Mouse (Mus musculus) heart, adult 11 months (tissue): ENCODE data around the gene Slc25a18.
A peak's percentile ranks its signal among the peaks of the same experiment; 100 is the strongest.

Experiments used
- DNase-seq: peaks from one replicate; pipeline ENCODE4 v3.0.0; 2022

The Slc25a18 gene

GRCm38 (mm10) chr6:120773149-120773628 is at the start of gene Slc25a18:
Gene Slc25a18, plus strand, starts transcription at chr6:120773578.
- no peak for DNase-seq

- no peak for DNase-seq
Measured at GRCm38 (mm10) chr6:120725986-120726385, 47.4 kb upstream of the Slc25a18 start.

- DNase-seq, result peak; percentile 69
Measured at GRCm38 (mm10) chr6:120736011-120736410, 37.4 kb upstream of the Slc25a18 start.

- peak; percentile 61 for DNase-seq
Measured at GRCm38 (mm10) chr6:120736566-120736965, 36.8 kb upstream of the Slc25a18 start.

GRCm38 (mm10) chr6:120743130-120743529 is 30.2 kb upstream of the Slc25a18 start:
- DNase-seq, result peak; percentile 23

GRCm38 (mm10) chr6:120744266-120744665 is 29.1 kb upstream of the Slc25a18 start:
- DNase-seq, result no peak

- DNase-seq, result peak; percentile 46
Measured at GRCm38 (mm10) chr6:120746416-120746815, 27.0 kb upstream of the Slc25a18 start.

GRCm38 (mm10) chr6:120761151-120761550 is 12.2 kb upstream of the Slc25a18 start:
- peak; percentile 80 for DNase-seq

GRCm38 (mm10) chr6:120769972-120770371 is 3.4 kb upstream of the Slc25a18 start:
- DNase-seq, result no peak

GRCm38 (mm10) chr6:120771366-120771765 is 2.0 kb upstream of the Slc25a18 start:
- DNase-seq, result peak; percentile 78

- DNase-seq, result peak; percentile 94
Measured at GRCm38 (mm10) chr6:120772025-120772424, 1.4 kb upstream of the Slc25a18 start.

GRCm38 (mm10) chr6:120773763-120774162 is 385 bp downstream of the Slc25a18 start:
- no peak for DNase-seq

- no peak for DNase-seq
Measured at GRCm38 (mm10) chr6:120776286-120776685, 2.9 kb downstream of the Slc25a18 start.

- no peak for DNase-seq
Measured at GRCm38 (mm10) chr6:120777533-120777932, 4.2 kb downstream of the Slc25a18 start.

- no peak for DNase-seq
Measured at GRCm38 (mm10) chr6:120778226-120778625, 4.8 kb downstream of the Slc25a18 start.

GRCm38 (mm10) chr6:120782948-120783347 is 9.6 kb downstream of the Slc25a18 start:
- no peak for DNase-seq

- DNase-seq, result no peak
Measured at GRCm38 (mm10) chr6:120784351-120784750, 11.0 kb downstream of the Slc25a18 start.

GRCm38 (mm10) chr6:120788068-120788607 is 14.8 kb downstream of the Slc25a18 start:
- DNase-seq, result no peak

GRCm38 (mm10) chr6:120788904-120789303 is 15.5 kb downstream of the Slc25a18 start:
- DNase-seq, result no peak

GRCm38 (mm10) chr6:120790153-120790552 is 16.8 kb downstream of the Slc25a18 start:
- no peak for DNase-seq

GRCm38 (mm10) chr6:120790717-120791116 is 17.3 kb downstream of the Slc25a18 start:
- DNase-seq, result no peak

GRCm38 (mm10) chr6:120792947-120793346 is 19.6 kb downstream of the Slc25a18 start:
- no peak for DNase-seq

- peak; percentile 96 for DNase-seq
Measured at GRCm38 (mm10) chr6:120795422-120796086, 22.2 kb downstream of the Slc25a18 start.

GRCm38 (mm10) chr6:120796111-120796510 is 22.7 kb downstream of the Slc25a18 start:
- no peak for DNase-seq

- no peak for DNase-seq
Measured at GRCm38 (mm10) chr6:120798019-120798418, 24.6 kb downstream of the Slc25a18 start.
